Mouse (Mus musculus): ENCODE data around the gene Fbrsl1.

Gene Fbrsl1

GRCm38 (mm10) chr5:110357531-110358179 lies 90.6 kb downstream of the Fbrsl1 start:
- peak; percentile 65 to 84 for DNase-seq

GRCm38 (mm10) chr5:110354716-110355115 lies 93.6 kb downstream of the Fbrsl1 start:
- peak in 1 of 2 experiments; percentile 59 for DNase-seq

- DNase-seq: no peak
Measured at GRCm38 (mm10) chr5:110347006-110347405, 101.3 kb downstream of the Fbrsl1 start.

GRCm38 (mm10) chr5:110345553-110345952 lies 102.8 kb downstream of the Fbrsl1 start:
- DNase-seq: no peak

DNA sequence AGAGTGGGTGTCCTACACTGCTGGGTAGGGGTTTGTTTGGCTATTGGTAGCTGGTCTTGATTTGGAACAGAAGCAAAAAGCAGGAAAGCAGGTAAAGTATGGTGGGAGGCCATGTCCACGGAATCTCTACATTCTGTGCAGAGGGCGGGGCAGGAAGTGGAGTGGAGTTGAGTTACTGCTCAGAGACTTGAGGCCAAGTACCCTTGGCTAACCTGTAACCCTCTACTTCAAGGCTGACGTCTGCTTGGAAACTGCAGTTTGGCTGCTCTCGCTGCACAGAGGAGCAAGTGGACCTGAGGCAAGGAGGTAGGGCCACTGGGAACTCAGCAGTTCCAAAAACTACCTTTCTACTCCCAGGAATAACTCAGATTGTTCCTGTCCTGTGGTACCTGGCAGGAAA lies 103.8 kb downstream of the Fbrsl1 start, which contains the start of gene Lrcol1:
Lrcol1 (plus strand) TSS at position 207 of the 400 bp plus-strand sequence.
- peak; percentile 42 to 62 for DNase-seq

GRCm38 (mm10) chr5:110342648-110343284 lies 105.5 kb downstream of the Fbrsl1 start, which contains the start of gene P2rx2:
P2rx2 (minus strand) TSS chr5:110343212.
- peak; percentile 55 to 77 for DNase-seq

GRCm38 (mm10) chr5:110338792-110339191 lies 109.5 kb downstream of the Fbrsl1 start:
- DNase-seq: no peak

DNA sequence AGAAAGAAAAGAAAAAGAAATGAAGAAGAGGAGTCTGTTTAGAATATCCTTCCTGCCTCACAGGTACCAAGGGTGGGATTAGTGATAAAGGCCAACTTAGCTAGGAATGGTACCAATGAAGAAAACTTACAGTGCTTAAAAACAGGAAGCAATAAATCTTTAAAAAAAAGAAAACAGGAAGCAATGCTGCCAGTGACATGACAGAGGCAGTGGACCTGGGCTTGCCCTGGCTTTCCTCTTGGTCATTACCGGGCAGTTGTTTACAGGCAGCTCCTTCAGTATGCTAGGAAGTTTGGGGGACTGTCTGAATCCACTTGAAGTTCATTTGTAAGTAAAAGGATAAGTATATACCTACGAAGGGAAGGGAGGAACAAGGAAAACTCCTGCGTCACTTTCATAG lies 117.8 kb downstream of the Fbrsl1 start:
- DNase-seq: no peak

DNA sequence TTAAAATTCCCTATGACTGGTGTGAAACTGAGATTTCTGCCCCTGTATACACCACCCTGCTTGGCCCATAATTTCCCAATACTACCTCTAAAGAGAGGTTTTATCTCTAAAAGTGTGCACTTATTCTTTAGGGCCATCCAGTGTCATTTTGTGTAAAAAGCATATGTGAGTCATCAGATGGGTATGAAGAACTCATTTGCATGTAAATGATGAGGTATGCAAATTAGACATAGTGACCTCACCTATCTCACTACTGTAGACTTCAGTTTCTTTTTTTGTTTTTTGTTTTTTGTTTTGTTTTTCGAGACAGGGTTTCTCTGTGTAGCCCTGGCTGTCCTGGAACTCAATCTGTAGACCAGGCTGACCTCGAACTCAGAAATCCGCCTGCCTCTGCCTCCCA lies 135.2 kb downstream of the Fbrsl1 start:
- DNase-seq: no peak

Measured in lung, postnatal 4 days (tissue).